In the genomic region with DNA sequence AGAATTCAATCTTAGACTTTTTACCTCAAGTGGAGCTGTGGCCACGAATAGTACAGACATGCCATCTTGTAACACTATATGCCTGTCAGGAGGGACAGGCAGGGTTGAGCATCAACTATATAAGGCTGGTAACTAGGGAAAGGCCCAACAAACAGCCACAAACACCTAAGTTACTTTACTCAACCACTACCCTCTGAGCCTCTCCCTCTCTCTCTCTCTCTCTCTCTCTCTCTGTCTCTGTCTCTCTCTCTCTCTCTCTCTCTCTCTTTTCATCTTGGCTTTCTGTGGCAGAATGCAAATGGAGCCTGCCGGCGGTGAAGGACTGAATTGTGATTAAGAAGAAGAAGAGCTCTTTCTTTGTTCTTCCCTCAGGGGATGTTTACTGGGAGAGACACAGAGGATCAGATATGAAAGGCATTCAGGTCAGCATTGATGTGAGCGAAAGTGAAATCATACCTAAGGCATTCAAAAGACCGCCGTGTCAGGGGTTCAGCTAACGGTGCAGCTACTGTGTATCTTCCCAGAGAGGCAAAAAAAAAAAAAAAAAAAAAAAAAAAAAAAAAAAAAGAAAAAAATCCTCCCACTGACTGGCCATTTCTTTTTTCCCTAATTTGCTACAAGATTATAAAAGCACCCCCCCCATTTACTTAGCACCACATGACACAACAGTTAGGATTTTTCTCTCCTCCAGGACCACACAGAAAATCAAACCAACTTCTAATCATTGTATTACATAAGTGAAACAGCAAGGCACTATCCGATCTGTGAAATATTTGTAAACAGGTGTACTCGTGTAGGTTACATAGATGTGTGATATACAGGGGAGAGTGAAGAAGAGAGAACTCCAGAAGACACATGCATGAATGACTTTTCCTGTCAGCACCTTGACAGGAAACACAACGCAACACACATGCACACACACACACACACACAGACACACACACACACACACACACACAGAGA, we compare ENCODE assay signal across 8 mouse cellular contexts. TPM values are rescaled to one million over a fixed set of nuclear protein-coding genes. Genes with fewer than 3 reads are reported as not detected.
DNase-seq lines count a peak whose midpoint lies in the region; ATAC-seq and TF ChIP-seq lines count a peak whose summit lies in the region.

No protein-coding gene starts in this region.

- H3K9ac ChIP-seq in CH12.LX (ENCODE audit: insufficient read depth, low read depth): peak overlapping the region; percentile 66
- peak overlapping the region; percentile 53 for H3K9ac ChIP-seq in forebrain, embryonic 15.5 days (replicated peaks)
- H3K9ac ChIP-seq in midbrain, embryonic 12.5 days (replicated peaks): 0 out of 2 replicates have a peak overlapping the region, but pooled peaks have one; percentile 6

- peaks cover 7 to 13% of the 10 kb centered on the region in 2 experiments for H3K36me3 ChIP-seq in CH12.LX (replicated peaks in 1 of 2; ENCODE audit: control insufficient read depth in 1 of 2, insufficient read depth in 1 of 2, low read length in 1 of 2)
- H3K36me3 ChIP-seq in forebrain, embryonic 15.5 days: no peaks in the 10 kb centered on the region
- no peaks in the 10 kb centered on the region for H3K36me3 ChIP-seq in midbrain, embryonic 12.5 days

- TF ChIP-seq CTCF in CH12.LX (conservative IDR thresholded peaks at IDR 0.05 in 1 of 2, IDR thresholded peaks at IDR 0.05 in 1 of 2; ENCODE audit: low read depth in 2 of 2, low read length in 2 of 2): no peak
- no peak for TF ChIP-seq CTCF in cerebellum, adult 2 months (IDR thresholded peaks at IDR 0.05; ENCODE audit: borderline replicate concordance, insufficient read depth, low read depth, low read length)

- 0 out of 2 replicates have a peak, but pooled peaks have one; percentile 20 for ATAC-seq in forebrain, embryonic 15.5 days (replicated peaks)
- ATAC-seq in midbrain, embryonic 12.5 days (ENCODE audit: low FRiP score, low read depth): peak; percentile 35; the same call in 1 of the 2 replicates

- no peaks in the 10 kb centered on the region for H3K9me3 ChIP-seq in CH12.LX (replicated peaks; ENCODE audit: low read length)
- H3K9me3 ChIP-seq in forebrain, embryonic 15.5 days: no peaks in the 10 kb centered on the region
- H3K9me3 ChIP-seq in midbrain, embryonic 12.5 days: no peaks in the 10 kb centered on the region

- dilution Hi-C loops in CH12.LX (cut with MboI; ENCODE audit: extremely low pct_ligation_motif_present, extremely low pct_unique_long_range_greater_than_20kb, low sequenced_read_pairs): no loop called here

- peaks cover 2 to 50% of the 10 kb centered on the region in 2 experiments; a peak in 3 of 4 replicates for H3K4me1 ChIP-seq in CH12.LX (ENCODE audit: control insufficient read depth in 1 of 2, insufficient read depth in 2 of 2)
- peaks cover 88% of the 10 kb centered on the region for H3K4me1 ChIP-seq in forebrain, embryonic 15.5 days
- H3K4me1 ChIP-seq in midbrain, embryonic 12.5 days: peaks cover 90% of the 10 kb centered on the region
- no peaks in the 10 kb centered on the region for H3K4me1 ChIP-seq in cerebellum, adult 2 months (ENCODE audit: control insufficient read depth, insufficient read depth, low read length)

- peak; percentile 80 for DNase-seq in heart, adult 11 months
- DNase-seq in heart, adult 9 months (ENCODE audit: low spot score in 2 of 2): no peak
- no peak for DNase-seq in CH12.LX (ENCODE audit: extremely low read depth)
- DNase-seq in cerebellum, adult 2 months: no peak
- no peak for DNase-seq in spleen, adult 18-20 months
- DNase-seq in cerebellum, adult 9-11 months: no peak

- TF ChIP-seq RAD21 in CH12.LX (IDR thresholded peaks at IDR 0.05; ENCODE audit: low read depth, low read length): no peak; the same call in 1 of the 2 replicates

- H3K27ac ChIP-seq in CH12.LX (ENCODE audit: insufficient read depth, low read depth): peak overlapping the region; percentile 52
- peak overlapping the region; percentile 81 for H3K27ac ChIP-seq in forebrain, embryonic 15.5 days (replicated peaks)
- H3K27ac ChIP-seq in midbrain, embryonic 12.5 days (replicated peaks): peak overlapping the region; percentile 72
- no peak overlapping the region for H3K27ac ChIP-seq in cerebellum, adult 2 months (ENCODE audit: insufficient read depth, low read length)

- H3K4me2 ChIP-seq in CH12.LX (ENCODE audit: insufficient read depth, low read depth, poor library complexity, severe bottlenecking): peak overlapping the region; percentile 87
- peak overlapping the region; percentile 70 for H3K4me2 ChIP-seq in forebrain, embryonic 15.5 days (replicated peaks)
- peak overlapping the region; percentile 73 for H3K4me2 ChIP-seq in midbrain, embryonic 12.5 days (replicated peaks)

- H3K4me3 ChIP-seq in CH12.LX (replicated peaks in 1 of 3; ENCODE audit: low read depth in 2 of 3, low read length in 2 of 3, poor library complexity in 1 of 3): peak overlapping the region; percentile 33 to 36 (median 36)
- H3K4me3 ChIP-seq in forebrain, embryonic 15.5 days: peak overlapping the region; percentile 26
- peak overlapping the region; percentile 18; the same call in 1 of the 2 replicates for H3K4me3 ChIP-seq in midbrain, embryonic 12.5 days
- H3K4me3 ChIP-seq in cerebellum, adult 2 months (replicated peaks; ENCODE audit: insufficient read depth, low read depth, low read length): no peak overlapping the region

- no peak for TF ChIP-seq POLR2A in CH12.LX (IDR thresholded peaks at IDR 0.05; ENCODE audit: low read depth, low read length)
- TF ChIP-seq POLR2A in cerebellum, adult 2 months (IDR thresholded peaks at IDR 0.05; ENCODE audit: borderline replicate concordance, insufficient read depth, low read length): no peak

- H3K27me3 ChIP-seq in CH12.LX (replicated peaks): no peaks in the 10 kb centered on the region
- no peaks in the 10 kb centered on the region for H3K27me3 ChIP-seq in forebrain, embryonic 15.5 days
- H3K27me3 ChIP-seq in midbrain, embryonic 12.5 days: no peaks in the 10 kb centered on the region
- H3K27me3 ChIP-seq in cerebellum, adult 2 months (ENCODE audit: control insufficient read depth, insufficient read depth, low read length): peaks cover 1% of the 10 kb centered on the region; the same call in 1 of the 2 replicates

- in situ Hi-C loops in CH12.LX (cut with MboI; ENCODE audit: low pct_ligation_motif_present, low pct_unique_long_range_greater_than_20kb, low sequenced_read_pairs): loop anchor here (10.0 to 25.0 kb wide), 3 partner anchors 179 to 1334 kb away; partner anchors contain the start of gene Gtdc1

- TF ChIP-seq EP300 in CH12.LX (IDR thresholded peaks at IDR 0.05; ENCODE audit: low read length): peak; percentile 37; the same call in 1 of the 2 replicates

- H3K79me2 ChIP-seq in CH12.LX (replicated peaks; ENCODE audit: control insufficient read depth, extremely low read depth, insufficient read depth, poor library complexity, severe bottlenecking): peaks cover 91% of the 10 kb centered on the region

- WGBS in forebrain, embryonic 15.5 days: 10% methylated on average over 10 of the region's 10 CpGs
- WGBS in midbrain, embryonic 12.5 days: 8% methylated on average over 10 of the region's 10 CpGs
- WGBS in cerebellum, adult 2 months: 41% methylated on average over 10 of the region's 10 CpGs

TF ChIP-seq in CH12.LX, 34 proteins besides CTCF, POLR2A, EP300 and RAD21 (continues in another document):
- TF ChIP-seq NELFE (IDR thresholded peaks at IDR 0.05; ENCODE audit: low read depth, low read length) (no peak), GABPA (IDR thresholded peaks at IDR 0.05; ENCODE audit: insufficient replicate concordance, low read depth, low read length) (no peak), ZNF384 (IDR thresholded peaks at IDR 0.05; ENCODE audit: low read depth, low read length) (peak; percentile 96), HCFC1 (IDR thresholded peaks at IDR 0.05; ENCODE audit: low read depth, low read length) (0 out of 2 replicates have a peak, but pooled peaks have one; percentile 13), POLR2AphosphoS2 (IDR thresholded peaks at IDR 0.05; ENCODE audit: low read depth, low read length) (no peak), TBP (conservative IDR thresholded peaks at IDR 0.05; ENCODE audit: low read depth, low read length) (no peak), KAT2A (IDR thresholded peaks at IDR 0.05; ENCODE audit: insufficient replicate concordance, low read length) (no peak), CHD1 (IDR thresholded peaks at IDR 0.05; ENCODE audit: low read depth, low read length) (peak; percentile 87), ELF1 (IDR thresholded peaks at IDR 0.05; ENCODE audit: low read depth, low read length) (no peak), BHLHE40 (IDR thresholded peaks at IDR 0.05; ENCODE audit: low read depth, low read length) (no peak), E2F4 (IDR thresholded peaks at IDR 0.05; ENCODE audit: insufficient replicate concordance, low read depth, low read length) (no peak), RCOR1 (conservative IDR thresholded peaks at IDR 0.05; ENCODE audit: low read depth, low read length) (no peak), PAX5 (IDR thresholded peaks at IDR 0.05; ENCODE audit: low read length) (no peak), MAZ (IDR thresholded peaks at IDR 0.05; ENCODE audit: low read depth, low read length) (no peak), UBTF (IDR thresholded peaks at IDR 0.05; ENCODE audit: low read depth, low read length) (no peak), TCF12 (IDR thresholded peaks at IDR 0.05; ENCODE audit: low read depth, low read length) (no peak), SMC3 (IDR thresholded peaks at IDR 0.05; ENCODE audit: low read depth, low read length) (no peak), SIN3A (IDR thresholded peaks at IDR 0.05; ENCODE audit: low read length) (peak; percentile 64), MYC (IDR thresholded peaks at IDR 0.05; ENCODE audit: low read depth, low read length) (no peak), ETS1 (conservative IDR thresholded peaks at IDR 0.05; ENCODE audit: low read depth, low read length) (no peak; the same call in 1 of the 2 replicates), NRF1 (IDR thresholded peaks at IDR 0.05; ENCODE audit: low read depth, low read length) (no peak), MXI1 (IDR thresholded peaks at IDR 0.05; ENCODE audit: low read depth, low read length) (no peak; the same call in 1 of the 2 replicates), IRF4 (IDR thresholded peaks at IDR 0.05; ENCODE audit: low read depth, low read length) (no peak), MAFK (IDR thresholded peaks at IDR 0.05; ENCODE audit: insufficient replicate concordance, low read length) (no peak), MAX (IDR thresholded peaks at IDR 0.05; ENCODE audit: low read length) (no peak), MEF2A (IDR thresholded peaks at IDR 0.05; ENCODE audit: borderline replicate concordance, low read depth, low read length) (peak; percentile 56; the same call in 1 of the 2 replicates)

RNA-seq across cellular contexts. Expression of gene Zeb2, which starts 13.9 kb away (rescaled TPM):
- 20.6 and 25.8 TPM in 2 replicates for total RNA-seq in CH12.LX (2012; rRNA removed)
- 12.9 and 13.2 TPM in 2 replicates for total RNA-seq in CH12.LX (2014; rRNA removed)
- polyA plus RNA-seq in CH12.LX (2012; ENCODE audit: insufficient read length, low read depth): 20.8 and 21.1 TPM in 2 replicates
- 106 and 119 TPM in 2 replicates for polyA plus RNA-seq in forebrain, embryonic 15.5 days (2015; fragmentation: Nextera tagmentation; extraction: Ambion mirVana)
- 66.6 and 68.7 TPM in 2 replicates for polyA plus RNA-seq in midbrain, embryonic 12.5 days (2016; fragmentation: Nextera tagmentation; extraction: Ambion mirVana)
- 35.8 and 40.5 TPM in 2 replicates for polyA plus RNA-seq in cerebellum, adult 2 months (2012; rRNA removed)

Comparison
In these comparisons a context has a peak if more than half of its experiments do, and no peak if none do; other contexts are left out.
1. H3K9ac ChIP-seq: peak in every context shown above with its lines; median percentile 66 in CH12.LX; 53 in forebrain, embryonic 15.5 days; 6 in midbrain, embryonic 12.5 days.